Mouse (Mus musculus) midbrain, embryonic 13.5 days (tissue): ENCODE measurements at regions not wholly inside any gene's neighbourhood (a gene's known extent, or its start where the extent isn't known, plus 50 kb on each side); places are given as distances from the start of the nearest gene placed in this dataset.

Experiments
- ATAC-seq: fragments of 200-750 bp; cut with Nextera tagmentation; 2 replicates; pipeline ENCODE4 v1.8.0; 2017; ENCODE audit warnings: mild to moderate bottlenecking, moderate TSS enrichment, moderate library complexity
- H3K27ac ChIP-seq: fragments of 300-500 bp; sonication (generic); 2 replicates; pipeline ENCODE4 v1.5.1; 2015; ENCODE audit warnings: inconsistent platforms, mild to moderate bottlenecking, moderate library complexity
- H3K27me3 ChIP-seq: fragments of 300-500 bp; sonication (generic); 2 replicates; pipeline ENCODE4 v1.6.1; 2015; ENCODE audit warnings: mild to moderate bottlenecking, inconsistent platforms
- H3K36me3 ChIP-seq: fragments of 300-500 bp; sonication (generic); 2 replicates; pipeline ENCODE4 v1.6.1; 2015; ENCODE audit warnings: mild to moderate bottlenecking, inconsistent platforms
- H3K4me1 ChIP-seq: fragments of 300-500 bp; sonication (generic); replicated peaks from 2 replicates; pipeline ENCODE4 v1.6.1; 2015; ENCODE audit warnings: inconsistent platforms
- H3K4me2 ChIP-seq: fragments of 300-500 bp; sonication (generic); replicated peaks from 2 replicates; pipeline ENCODE4 v1.6.1; 2015; ENCODE audit warnings: moderate library complexity, mild to moderate bottlenecking, inconsistent platforms
- H3K4me3 ChIP-seq: fragments of 300-500 bp; sonication (generic); replicated peaks from 2 replicates; pipeline ENCODE4 v1.5.1; 2015; ENCODE audit warnings: mild to moderate bottlenecking, inconsistent platforms
- H3K9ac ChIP-seq: fragments of 300-500 bp; sonication (generic); replicated peaks from 2 replicates; pipeline ENCODE4 v1.6.1; 2015; ENCODE audit warnings: mild to moderate bottlenecking, inconsistent platforms
- H3K9me3 ChIP-seq: fragments of 300-500 bp; sonication (generic); 2 replicates; pipeline ENCODE4 v1.6.1; 2016; ENCODE audit warnings: mild to moderate bottlenecking, inconsistent platforms
- WGBS: fragments of 180-500 bp; shearing (Covaris S2); methylation state at CpG from one replicate; pipeline ENCODE4 v1.1.7; 2015; 5-methylcytosine and 5-hydroxymethylcytosine counted together

DNA sequence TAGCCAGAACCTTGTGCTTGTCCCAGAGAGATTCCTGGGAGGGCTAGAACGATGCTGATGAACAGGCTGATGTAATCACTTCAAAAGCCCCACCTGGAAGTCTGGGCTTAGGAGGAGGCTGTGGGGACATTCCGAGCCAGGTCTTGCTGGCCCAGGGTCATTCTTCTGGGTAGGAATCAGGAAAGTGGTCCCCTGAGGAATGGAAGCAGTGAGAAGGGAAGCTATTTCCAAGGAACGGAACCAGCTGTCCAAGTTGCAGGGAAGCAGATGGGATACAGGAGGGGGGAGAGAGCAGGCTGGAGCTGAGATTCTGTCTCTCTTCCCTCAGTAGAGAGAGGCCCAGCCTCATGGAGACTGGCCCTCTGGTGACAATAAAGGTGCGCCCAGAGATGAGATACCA is 243.9 kb downstream of the Tcf7l2 start:
- H3K9me3 ChIP-seq: no peaks in the 10 kb centered on the region
- no peaks in the 10 kb centered on the region for H3K36me3 ChIP-seq
- no peak for ATAC-seq
- H3K4me3 ChIP-seq: no peak overlapping the region
- H3K27me3 ChIP-seq: no peaks in the 10 kb centered on the region
- WGBS: 74% methylated on average over 4 of the region's 4 CpGs
- H3K4me2 ChIP-seq: no peak overlapping the region
- H3K9ac ChIP-seq: no peak overlapping the region
- peak overlapping the region; percentile 30; the same call in 1 of the 2 replicates for H3K27ac ChIP-seq
- H3K4me1 ChIP-seq: 0 out of 2 replicates have a peak, but pooled peaks cover 3% of the 10 kb centered on the region

- Histone ChIP-seq H3K27me3 (0 out of 2 replicates have a peak, but pooled peaks cover 4% of the 10 kb centered on the region), H3K4me1 (peaks cover 11% of the 10 kb centered on the region), H3K4me3 (no peak overlapping the region), H3K4me2 (no peak overlapping the region; the same call in 1 of the 2 replicates), H3K36me3 (no peaks in the 10 kb centered on the region), H3K9ac (no peak overlapping the region), H3K9me3 (no peaks in the 10 kb centered on the region), H3K27ac (no peak overlapping the region)
- WGBS: 64% methylated on average over 21 of the region's 21 CpGs
- ATAC-seq: no peak
Measured at GRCm38 (mm10) chr19:55991791-55992726, 250.4 kb downstream of the Tcf7l2 start.

- no peak overlapping the region for H3K9ac ChIP-seq
- peaks cover 11% of the 10 kb centered on the region for H3K4me1 ChIP-seq
- H3K27me3 ChIP-seq: 0 out of 2 replicates have a peak, but pooled peaks cover 4% of the 10 kb centered on the region
- H3K4me3 ChIP-seq: no peak overlapping the region
- H3K36me3 ChIP-seq: no peaks in the 10 kb centered on the region
- no peak overlapping the region for H3K27ac ChIP-seq
- no peaks in the 10 kb centered on the region for H3K9me3 ChIP-seq
- WGBS: 83% methylated on average over 5 of the region's 5 CpGs
- H3K4me2 ChIP-seq: no peak overlapping the region
- ATAC-seq: no peak
Measured at GRCm38 (mm10) chr19:55992727-55993066, 251.1 kb downstream of the Tcf7l2 start.

DNA sequence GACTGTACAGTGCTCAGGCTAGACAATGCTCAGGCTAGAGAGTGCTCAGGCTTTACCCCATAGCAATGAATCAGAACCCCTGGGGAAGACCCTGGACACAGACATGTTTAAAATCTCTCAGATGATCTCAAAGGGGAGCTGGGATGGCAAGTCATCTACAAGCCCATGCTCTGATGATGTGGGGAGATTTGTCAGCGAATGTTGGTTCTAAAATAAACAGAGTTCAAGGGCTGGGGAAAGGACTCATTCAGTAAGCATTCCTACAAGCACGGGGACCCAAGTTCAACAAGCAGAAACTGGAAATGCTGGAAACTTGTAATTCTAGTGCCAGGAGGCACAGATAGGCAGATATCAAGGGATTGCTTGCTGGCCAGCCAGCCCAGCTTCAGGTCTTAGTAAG is 254.1 kb downstream of the Tcf7l2 start:
- H3K4me2 ChIP-seq: no peak overlapping the region
- 88% methylated on average over 2 of the region's 2 CpGs for WGBS
- 0 out of 2 replicates have a peak, but pooled peaks cover 2% of the 10 kb centered on the region for H3K27me3 ChIP-seq
- H3K4me3 ChIP-seq: no peak overlapping the region
- H3K9ac ChIP-seq: no peak overlapping the region
- H3K27ac ChIP-seq: no peak overlapping the region
- no peaks in the 10 kb centered on the region for H3K36me3 ChIP-seq
- H3K4me1 ChIP-seq: peaks cover 33% of the 10 kb centered on the region
- H3K9me3 ChIP-seq: no peaks in the 10 kb centered on the region
- no peak for ATAC-seq

DNA sequence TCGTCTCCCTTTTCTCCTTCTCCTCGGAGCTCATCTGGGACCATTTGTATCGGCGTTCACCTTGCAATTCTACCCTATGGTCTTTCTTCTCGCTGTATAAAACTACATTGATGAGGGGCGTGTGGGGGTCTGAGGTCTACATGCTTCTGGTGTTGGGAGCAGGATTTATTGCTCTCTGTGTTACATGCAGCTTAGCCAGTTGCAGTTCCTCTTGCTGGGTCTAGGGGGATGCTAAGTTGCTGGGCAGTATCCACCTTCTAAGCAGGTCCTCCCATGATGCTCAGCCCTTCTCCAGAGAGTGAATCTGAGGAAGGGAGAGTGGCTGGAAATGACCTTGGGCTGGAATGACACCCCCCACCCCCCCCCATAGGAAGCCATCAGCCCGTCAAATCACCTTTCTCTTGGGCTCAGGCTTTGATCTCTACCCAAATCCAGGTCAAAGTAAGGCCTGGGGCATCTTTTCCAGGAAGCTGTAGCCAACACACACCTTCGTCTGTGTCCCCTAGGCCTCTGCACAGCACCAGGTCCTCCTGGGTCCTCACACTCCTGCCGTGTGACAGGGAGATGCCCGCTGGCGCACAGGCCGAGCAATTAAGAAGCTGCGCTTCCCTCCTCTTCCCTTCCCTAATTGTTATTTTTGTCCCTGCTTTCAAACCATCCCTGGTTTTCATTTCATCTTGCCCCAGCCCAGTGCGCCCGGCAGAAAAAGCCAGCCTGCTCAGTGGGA is 257.0 kb downstream of the Tcf7l2 start:
- peak; percentile 68; the same call in 1 of the 2 replicates for ATAC-seq

DNA sequence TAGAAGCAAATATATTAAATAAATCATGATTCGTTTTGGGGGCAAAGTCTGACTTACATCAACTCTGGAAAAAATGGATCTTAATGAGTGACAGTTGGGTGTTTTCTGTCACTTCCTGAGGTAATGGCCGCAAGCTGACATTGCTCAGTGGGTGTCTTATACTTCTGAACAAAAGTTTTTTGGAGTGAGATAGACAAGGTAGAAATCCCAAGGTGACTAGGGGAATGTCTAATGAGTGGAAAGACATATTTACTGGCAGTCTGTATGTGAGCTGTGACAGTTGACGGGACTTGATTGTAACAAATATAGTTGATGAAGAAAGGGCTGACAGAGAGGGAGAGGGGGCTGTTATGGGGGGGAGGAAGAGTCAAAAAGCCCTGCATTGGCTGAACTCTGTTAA is 257.8 kb downstream of the Tcf7l2 start:
- H3K27me3 ChIP-seq: no peaks in the 10 kb centered on the region
- ATAC-seq: no peak
- WGBS: 76% methylated on average over 3 of the region's 3 CpGs
- H3K4me3 ChIP-seq: no peak overlapping the region
- no peak overlapping the region for H3K27ac ChIP-seq
- H3K36me3 ChIP-seq: no peaks in the 10 kb centered on the region
- H3K4me2 ChIP-seq: no peak overlapping the region
- no peak overlapping the region for H3K9ac ChIP-seq
- H3K9me3 ChIP-seq: no peaks in the 10 kb centered on the region
- H3K4me1 ChIP-seq: peaks cover 22% of the 10 kb centered on the region

More for the DNA sequence above, 257.0 kb downstream of the Tcf7l2 start:
- no peaks in the 10 kb centered on the region for H3K9me3 ChIP-seq
- H3K9ac ChIP-seq: no peak overlapping the region
- WGBS: 63% methylated on average over 15 of the region's 15 CpGs
- no peak overlapping the region for H3K4me3 ChIP-seq
- H3K27me3 ChIP-seq: no peaks in the 10 kb centered on the region
- peak overlapping the region; percentile 35 for H3K27ac ChIP-seq
- H3K36me3 ChIP-seq: no peaks in the 10 kb centered on the region
- peaks cover 22% of the 10 kb centered on the region for H3K4me1 ChIP-seq
- H3K4me2 ChIP-seq: no peak overlapping the region

DNA sequence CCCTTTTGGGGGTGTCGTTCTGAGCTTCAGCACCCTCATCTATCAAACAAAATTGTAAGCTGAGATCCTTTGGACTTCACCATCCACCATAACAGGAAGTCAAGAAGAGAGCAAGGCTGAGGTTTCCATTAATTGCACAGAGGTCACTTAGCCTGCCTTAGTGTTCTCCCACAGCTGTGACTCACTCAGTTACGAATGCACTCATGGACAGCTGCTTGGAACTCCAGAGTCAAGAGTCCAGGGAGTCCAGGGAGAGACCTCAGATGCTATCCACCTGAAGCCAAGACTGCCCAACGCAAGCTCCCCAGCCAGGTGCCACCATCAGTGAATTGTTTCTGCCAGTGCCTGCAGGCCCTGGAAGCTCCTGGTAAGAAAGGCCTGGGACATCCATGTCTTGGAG is 259.8 kb downstream of the Tcf7l2 start:
- Histone ChIP-seq H3K36me3 (no peaks in the 10 kb centered on the region), H3K4me2 (no peak overlapping the region), H3K27ac (no peak overlapping the region), H3K4me3 (no peak overlapping the region), H3K9me3 (no peaks in the 10 kb centered on the region), H3K9ac (no peak overlapping the region), H3K27me3 (no peaks in the 10 kb centered on the region), H3K4me1 (peaks cover 37% of the 10 kb centered on the region)
- WGBS: 98% methylated on average over 3 of the region's 3 CpGs
- no peak for ATAC-seq

GRCm38 (mm10) chr19:56005886-56006285 is 264.3 kb downstream of the Tcf7l2 start:
- 0 out of 2 replicates have a peak, but pooled peaks have one; percentile 14 for ATAC-seq
- no peaks in the 10 kb centered on the region for H3K36me3 ChIP-seq
- H3K9me3 ChIP-seq: peaks cover 4% of the 10 kb centered on the region; the same call in 1 of the 2 replicates
- peaks cover 20% of the 10 kb centered on the region for H3K4me1 ChIP-seq
- no peak overlapping the region for H3K9ac ChIP-seq
- H3K4me3 ChIP-seq: no peak overlapping the region
- H3K27ac ChIP-seq: peak overlapping the region; percentile 0; the same call in 1 of the 2 replicates
- no peaks in the 10 kb centered on the region for H3K27me3 ChIP-seq
- H3K4me2 ChIP-seq: no peak overlapping the region
- 33% methylated on average over 6 of the region's 6 CpGs for WGBS

GRCm38 (mm10) chr19:56007433-56007832 is 265.8 kb downstream of the Tcf7l2 start:
- no peak for ATAC-seq
- H3K9ac ChIP-seq: no peak overlapping the region
- H3K36me3 ChIP-seq: no peaks in the 10 kb centered on the region
- H3K27me3 ChIP-seq: no peaks in the 10 kb centered on the region
- no peak overlapping the region for H3K27ac ChIP-seq
- peaks cover 20% of the 10 kb centered on the region for H3K4me1 ChIP-seq
- no peak overlapping the region for H3K4me3 ChIP-seq
- no peak overlapping the region for H3K4me2 ChIP-seq
- WGBS: 97% methylated on average over 5 of the region's 5 CpGs
- peaks cover 4% of the 10 kb centered on the region; the same call in 1 of the 2 replicates for H3K9me3 ChIP-seq

- WGBS: 87% methylated on average over 7 of the region's 7 CpGs
- Histone ChIP-seq H3K36me3 (no peaks in the 10 kb centered on the region), H3K9me3 (peaks cover 4% of the 10 kb centered on the region; the same call in 1 of the 2 replicates), H3K4me2 (no peak overlapping the region), H3K27me3 (no peaks in the 10 kb centered on the region), H3K9ac (no peak overlapping the region), H3K4me3 (no peak overlapping the region), H3K27ac (no peak overlapping the region), H3K4me1 (peaks cover 11% of the 10 kb centered on the region)
- ATAC-seq: no peak
Measured at GRCm38 (mm10) chr19:56010766-56011165, 269.1 kb downstream of the Tcf7l2 start.

GRCm38 (mm10) chr19:56011292-56011691 is 269.7 kb downstream of the Tcf7l2 start:
- H3K4me1 ChIP-seq: peaks cover 6% of the 10 kb centered on the region
- no peaks in the 10 kb centered on the region for H3K36me3 ChIP-seq
- ATAC-seq: no peak

More at GRCm38 (mm10) chr19:56011292-56011691, 269.7 kb downstream of the Tcf7l2 start:
- Histone ChIP-seq H3K9ac (no peak overlapping the region), H3K27ac (no peak overlapping the region), H3K27me3 (no peaks in the 10 kb centered on the region), H3K4me2 (no peak overlapping the region), H3K4me3 (no peak overlapping the region), H3K9me3 (peaks cover 4% of the 10 kb centered on the region; the same call in 1 of the 2 replicates)
